Mouse (Mus musculus) testis, adult 2 months (tissue): ENCODE data around the gene Cbr2.

Experiments used
- CTCF ChIP-seq: fragments of 200-500 bp; IDR thresholded peaks from 2 replicates; pipeline ENCODE4 v1.5.1; 2012; ENCODE audit warnings: low read depth, mild to moderate bottlenecking, inconsistent platforms, low read length, moderate library complexity; ENCODE audit not compliant: control insufficient read depth, insufficient read depth, insufficient replicate concordance
- POLR2A ChIP-seq: fragments of 200-500 bp; IDR thresholded peaks from 2 replicates; pipeline ENCODE4 v1.6.1; 2012; ENCODE audit warnings: low read depth, mild to moderate bottlenecking, inconsistent platforms, low read length, moderate library complexity; ENCODE audit not compliant: control insufficient read depth

DNA sequence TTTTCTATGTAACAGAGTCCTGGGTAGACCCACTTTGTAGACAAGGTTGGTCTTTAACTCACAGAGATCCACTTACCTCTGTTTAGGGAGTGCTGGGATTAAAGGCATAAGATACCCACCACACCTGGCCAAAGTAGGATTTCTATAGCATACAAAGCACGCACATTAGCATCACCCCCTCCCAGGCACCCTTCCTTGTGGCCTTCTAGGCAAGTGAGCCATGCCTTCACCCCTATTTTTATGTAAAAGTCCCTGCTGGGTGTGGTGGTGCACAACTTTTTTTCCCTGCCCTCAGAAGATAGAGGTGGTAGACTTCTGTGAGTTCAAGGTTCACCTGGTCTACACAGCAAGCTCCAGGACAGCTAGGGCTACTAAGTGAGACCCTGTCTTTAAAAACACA is 48.0 kb upstream of the Cbr2 start:
- no peak for TF ChIP-seq CTCF
- no peak for TF ChIP-seq POLR2A
